Mouse (Mus musculus): ENCODE data around the gene Lman1l.

The Lman1l gene

DNA sequence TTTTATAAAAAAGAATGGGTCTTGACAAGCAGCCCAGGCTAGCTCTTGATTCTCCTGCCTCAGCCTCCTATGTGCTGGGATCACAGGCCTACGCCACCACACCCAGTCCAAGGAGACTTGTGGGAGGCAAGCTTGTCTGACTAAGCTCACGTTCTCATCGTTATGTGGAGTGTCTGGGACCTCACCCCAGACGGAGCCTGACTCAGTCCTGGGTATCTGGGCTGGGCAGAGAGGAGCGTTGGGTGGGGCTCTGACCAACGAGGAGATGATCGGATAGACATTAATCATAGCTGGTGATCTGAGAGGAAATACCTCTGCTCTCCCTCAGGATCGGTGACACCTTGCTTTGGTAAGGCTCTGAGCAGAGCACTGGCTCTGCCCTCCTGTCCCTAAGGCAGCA is 1.7 kb downstream of the Lman1l start:
- no peak for DNase-seq (ENCODE audit: low read depth, low spot score)

DNA sequence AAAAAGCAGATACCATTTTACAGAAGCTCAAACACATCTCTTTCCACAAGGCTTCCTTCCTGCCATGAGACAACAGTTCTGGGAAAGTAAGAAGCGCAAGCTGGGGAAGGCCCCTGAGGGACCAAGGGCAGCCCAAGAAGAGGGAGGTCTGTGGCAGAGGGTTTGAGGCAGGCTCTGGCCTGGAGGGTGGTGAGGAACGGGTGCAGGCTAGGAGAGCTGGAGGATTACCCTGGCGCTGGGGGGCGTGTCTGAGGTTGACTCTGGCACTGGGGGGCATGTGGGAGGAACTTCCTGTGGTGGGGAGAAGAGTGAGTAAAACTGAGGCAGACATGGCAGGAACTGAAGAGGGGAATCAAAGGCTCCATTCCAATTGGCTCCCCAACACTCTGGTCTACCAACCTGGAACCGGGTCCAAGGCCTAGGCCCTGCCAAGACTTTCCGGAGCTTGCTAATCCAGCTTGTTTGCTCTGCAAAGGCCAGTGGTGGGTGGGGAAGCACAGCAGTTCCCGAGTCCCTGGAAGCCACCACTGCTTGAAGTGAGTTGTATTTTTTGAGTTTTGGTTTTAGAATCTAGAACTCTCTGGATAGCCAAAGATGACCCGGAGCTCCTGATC is 2.9 kb downstream of the Lman1l start:
- DNase-seq (ENCODE audit: low read depth, low spot score), result no peak

DNA sequence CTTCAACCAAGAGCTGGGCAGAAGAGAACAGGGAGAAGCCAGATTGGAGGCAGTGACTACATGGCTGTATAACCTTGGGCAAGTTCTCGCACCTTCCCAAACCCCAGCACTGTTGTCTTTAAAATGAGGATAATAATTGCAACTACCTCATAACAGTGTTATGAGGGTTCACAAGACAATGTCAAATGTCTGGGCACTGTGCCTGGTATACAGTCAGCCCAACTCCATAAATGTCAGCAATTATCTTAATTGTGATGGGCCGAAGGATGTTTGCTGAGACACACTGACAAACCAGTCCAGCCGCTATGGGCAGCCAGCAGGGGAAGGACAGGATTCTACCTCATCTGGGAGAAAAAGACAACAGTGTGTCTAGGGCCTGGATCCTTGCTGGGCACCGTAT is 5.8 kb downstream of the Lman1l start:
- DNase-seq (ENCODE audit: low read depth, low spot score), result no peak

DNA sequence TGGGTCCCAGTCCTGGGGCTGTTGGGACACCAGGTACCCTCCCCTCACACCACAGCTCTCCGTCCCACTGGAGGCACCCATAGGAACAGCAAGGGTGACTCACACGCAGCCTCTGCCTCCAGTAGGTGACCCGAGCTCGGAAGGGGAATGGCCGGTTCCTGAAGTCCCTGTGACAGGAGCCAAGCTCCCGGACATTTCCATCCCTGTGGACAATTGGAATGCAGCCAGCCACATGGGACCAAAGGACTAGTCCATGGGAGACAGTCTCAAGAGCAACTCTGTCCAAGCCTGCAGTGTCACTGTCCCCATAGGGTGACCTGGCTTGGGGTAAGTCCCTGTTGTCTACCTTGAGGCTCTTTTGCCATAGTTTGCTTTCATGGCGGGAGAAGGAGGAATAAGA is 6.6 kb downstream of the Lman1l start:
- DNase-seq (ENCODE audit: low read depth, low spot score), result no peak

DNA sequence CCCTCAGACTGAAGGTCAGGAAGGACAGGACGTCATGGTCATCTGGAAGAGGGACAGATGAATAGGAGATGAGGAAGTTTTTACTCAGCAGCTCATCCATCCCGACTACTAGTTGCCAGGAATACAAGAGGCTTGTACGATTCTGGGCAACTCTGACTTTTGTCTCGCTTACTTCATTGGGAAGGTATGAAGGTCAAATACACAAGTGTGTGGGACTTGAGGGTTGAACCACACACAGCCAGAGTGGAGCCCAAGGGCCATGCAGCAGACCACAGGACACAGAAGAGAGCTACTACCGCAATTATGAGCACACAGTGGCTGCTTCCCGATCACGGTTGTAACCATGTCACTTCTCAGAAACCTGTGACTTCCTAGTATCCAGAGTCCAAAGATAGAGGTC is 8.0 kb downstream of the Lman1l start:
- DNase-seq (ENCODE audit: low read depth, low spot score), result no peak

DNA sequence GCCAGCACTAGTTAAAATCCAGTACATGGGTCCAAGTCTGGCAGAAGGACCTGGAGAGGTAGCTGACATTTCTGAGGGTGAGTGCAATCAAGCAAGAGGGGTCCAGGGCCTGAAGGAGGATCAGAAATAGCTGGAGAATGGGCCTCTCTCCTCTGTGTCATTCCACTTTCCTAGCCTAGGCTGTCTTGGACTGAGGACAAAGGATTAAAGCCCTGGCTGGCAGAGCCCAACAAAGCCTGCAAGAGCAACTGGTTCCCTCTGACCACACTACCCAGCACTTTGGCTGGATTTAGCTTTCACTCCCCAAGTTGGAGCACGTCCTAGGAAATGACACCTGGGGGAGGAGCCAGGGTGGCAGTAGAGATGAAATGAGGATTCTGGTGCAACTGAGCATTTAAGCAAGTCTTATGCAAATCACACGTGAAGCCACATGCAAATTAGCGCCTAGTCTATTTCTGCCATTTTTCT is 10.2 kb downstream of the Lman1l start:
- no peak for DNase-seq (ENCODE audit: low read depth, low spot score)

DNA sequence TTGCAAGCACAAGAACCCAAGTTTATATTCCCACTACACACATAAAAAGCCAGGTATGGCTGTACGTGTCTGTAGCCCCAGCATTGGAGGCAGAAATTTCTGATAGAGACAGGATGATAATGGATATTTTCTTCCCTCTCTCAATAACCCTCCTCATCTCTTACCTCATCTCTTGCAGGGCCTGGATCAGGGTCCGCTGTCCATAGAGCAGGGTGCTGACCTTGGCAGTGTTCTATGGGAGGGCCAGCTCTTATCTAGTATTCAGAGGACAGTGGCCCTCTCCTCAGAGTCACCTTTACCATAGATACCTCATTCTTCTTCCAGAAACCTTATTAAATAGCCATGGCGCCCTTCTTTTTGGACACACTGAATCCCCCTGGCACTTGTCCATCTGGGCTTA is 10.8 kb downstream of the Lman1l start:
- DNase-seq (ENCODE audit: low read depth, low spot score), result no peak

DNA sequence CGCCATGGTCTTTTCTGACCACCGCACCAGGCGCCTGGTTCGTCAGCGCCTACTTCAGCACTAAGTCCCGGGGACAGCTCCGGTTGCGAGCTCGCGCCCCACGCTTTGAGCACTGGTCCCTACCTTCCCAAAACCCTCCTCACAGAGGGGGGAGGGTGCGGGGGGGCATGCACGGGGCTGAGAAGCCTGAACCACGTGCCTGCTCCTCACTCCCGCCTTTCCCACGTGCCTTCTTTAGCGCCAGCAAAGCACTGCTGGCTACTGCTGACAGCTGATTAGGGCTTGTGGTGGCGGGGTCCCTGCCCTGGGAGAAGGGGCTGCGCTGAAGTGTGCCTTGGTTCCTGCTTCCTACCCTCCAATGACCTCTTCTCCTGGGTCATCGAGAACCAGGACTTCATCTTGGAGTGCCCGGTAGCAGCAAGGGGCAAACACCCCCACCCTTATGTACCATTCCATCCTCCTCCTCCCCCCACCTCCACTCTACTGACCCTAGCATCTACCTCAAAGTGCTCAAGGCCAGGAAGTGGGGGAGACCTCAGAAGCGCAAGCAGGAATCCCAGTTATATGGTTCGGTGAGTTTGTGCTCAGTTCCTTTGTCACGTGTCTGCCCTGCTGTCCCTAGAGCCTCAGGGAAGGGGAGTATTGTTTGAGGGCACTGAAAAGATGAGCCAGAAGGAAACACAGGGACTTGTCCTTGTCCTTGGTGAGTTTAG is 14.3 kb downstream of the Lman1l start, which contains the start of gene Cplx3:
Gene Cplx3, minus strand, starts transcription at position 143 of the 713 bp plus-strand sequence.
- DNase-seq (ENCODE audit: low read depth, low spot score), result peak; percentile 52

DNA sequence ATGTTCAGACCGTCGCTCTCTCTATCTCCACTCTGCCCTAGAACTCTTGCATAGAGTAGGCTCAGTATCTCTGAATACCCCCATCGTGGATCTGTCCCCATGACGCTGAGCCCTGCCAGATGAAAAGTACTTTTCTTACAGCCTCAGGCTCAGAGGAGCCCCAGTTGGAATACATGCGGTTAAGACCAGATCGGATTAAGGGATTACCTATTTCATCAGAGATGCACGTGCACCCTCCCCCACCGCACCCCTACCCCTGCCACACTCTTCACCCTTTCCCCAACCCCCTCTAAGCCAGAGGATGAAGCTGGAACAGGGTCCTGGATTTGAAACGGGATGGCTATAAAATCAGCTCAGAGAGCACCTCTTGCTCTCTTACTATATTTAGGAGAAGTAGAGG is 15.1 kb downstream of the Lman1l start:
- DNase-seq (ENCODE audit: low read depth, low spot score), result no peak

DNA sequence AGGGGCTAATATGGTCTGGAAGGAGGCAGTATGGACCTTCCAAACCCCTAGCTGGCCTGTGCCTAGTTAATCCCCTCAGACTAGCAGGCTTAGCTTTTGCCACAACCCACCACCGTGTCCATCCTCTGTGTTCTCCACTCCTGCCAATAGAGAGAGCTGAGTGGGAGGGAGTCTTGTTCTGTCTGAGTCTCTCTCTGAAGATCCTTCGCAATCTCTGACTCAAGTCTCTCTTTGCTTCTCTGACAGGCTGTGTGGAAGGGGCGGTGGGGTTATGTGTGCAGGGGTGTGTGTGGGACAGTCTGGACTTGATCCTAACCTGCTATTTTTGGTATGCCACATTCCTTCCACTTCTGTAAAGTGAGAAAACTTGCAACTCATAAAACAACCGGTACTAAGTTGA is 15.7 kb downstream of the Lman1l start:
- no peak for DNase-seq (ENCODE audit: low read depth, low spot score)

DNA sequence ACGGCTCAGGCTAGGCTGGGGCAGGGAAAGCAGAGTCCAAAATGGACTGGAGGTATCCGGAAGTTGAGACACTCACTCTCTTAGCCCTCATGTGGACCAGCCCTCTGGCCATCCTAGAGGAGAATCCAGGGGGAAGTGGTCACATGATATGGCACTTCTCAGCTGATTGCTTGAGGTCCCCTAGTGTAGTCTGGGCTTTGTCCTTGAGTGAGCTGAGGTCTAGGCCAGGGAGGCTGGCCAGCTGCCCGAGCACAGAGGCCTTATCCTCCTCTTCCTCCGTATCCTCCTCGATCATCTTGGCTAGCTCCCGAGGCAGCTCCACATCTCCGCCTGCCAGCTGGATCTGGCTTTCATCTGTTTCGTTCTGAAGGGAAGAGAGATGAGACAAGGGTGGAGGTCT is 18.5 kb downstream of the Lman1l start:
- no peak for DNase-seq (ENCODE audit: low read depth, low spot score)

DNA sequence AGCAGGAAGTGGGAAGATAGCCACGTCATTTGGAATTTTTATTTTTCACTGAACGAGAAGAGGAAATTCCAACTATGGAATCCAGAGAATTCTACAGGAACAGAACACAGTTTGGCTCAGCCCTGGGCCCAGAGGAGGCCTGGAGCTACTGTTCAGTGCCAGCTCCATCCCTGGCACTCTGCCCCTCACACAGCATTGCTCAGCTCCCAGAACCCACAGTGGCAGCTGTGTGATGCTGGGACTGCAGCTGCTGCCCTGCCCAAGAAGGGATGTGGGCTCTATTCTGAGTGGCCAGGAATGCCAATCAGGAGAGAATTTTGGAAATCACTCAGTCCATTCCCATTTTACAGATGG is 19.2 kb downstream of the Lman1l start:
- DNase-seq (ENCODE audit: low read depth, low spot score), result no peak

DNA sequence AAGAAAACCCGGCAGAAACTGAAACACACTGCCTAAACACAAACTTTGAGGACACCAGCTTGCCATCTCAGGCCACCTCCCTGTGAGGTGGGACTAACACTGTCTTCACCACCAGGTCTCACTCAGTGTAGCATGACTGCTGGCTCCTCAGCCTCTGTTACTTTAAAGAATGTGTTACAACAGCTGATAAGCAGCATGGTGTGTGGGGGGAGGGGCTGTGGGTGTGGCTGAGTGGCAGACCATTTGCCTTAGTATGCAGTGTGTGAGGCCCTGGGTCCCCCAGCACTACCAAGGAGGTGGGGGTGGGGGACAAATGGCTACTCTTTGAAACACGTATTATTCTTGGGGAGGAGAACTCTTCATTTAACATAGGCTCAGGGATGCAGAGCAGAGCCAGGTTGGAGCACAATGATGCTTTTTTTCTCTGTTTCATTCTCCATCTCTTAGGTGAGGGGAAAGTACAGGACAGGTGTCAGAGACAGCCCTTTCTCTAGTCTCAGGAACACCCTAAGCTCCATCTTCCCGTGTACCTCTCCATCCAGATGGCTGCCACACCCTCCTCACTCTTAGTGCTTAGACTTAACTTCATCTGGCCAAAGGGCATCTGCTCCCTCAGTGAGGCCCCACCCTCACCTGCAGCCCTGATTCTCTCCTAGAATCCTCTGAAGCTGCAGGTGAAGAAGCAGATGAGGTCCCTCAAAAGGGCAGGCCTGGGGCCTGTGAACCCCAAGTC is 19.8 kb downstream of the Lman1l start:
- peak; percentile 40 for DNase-seq (ENCODE audit: low read depth, low spot score)

DNA sequence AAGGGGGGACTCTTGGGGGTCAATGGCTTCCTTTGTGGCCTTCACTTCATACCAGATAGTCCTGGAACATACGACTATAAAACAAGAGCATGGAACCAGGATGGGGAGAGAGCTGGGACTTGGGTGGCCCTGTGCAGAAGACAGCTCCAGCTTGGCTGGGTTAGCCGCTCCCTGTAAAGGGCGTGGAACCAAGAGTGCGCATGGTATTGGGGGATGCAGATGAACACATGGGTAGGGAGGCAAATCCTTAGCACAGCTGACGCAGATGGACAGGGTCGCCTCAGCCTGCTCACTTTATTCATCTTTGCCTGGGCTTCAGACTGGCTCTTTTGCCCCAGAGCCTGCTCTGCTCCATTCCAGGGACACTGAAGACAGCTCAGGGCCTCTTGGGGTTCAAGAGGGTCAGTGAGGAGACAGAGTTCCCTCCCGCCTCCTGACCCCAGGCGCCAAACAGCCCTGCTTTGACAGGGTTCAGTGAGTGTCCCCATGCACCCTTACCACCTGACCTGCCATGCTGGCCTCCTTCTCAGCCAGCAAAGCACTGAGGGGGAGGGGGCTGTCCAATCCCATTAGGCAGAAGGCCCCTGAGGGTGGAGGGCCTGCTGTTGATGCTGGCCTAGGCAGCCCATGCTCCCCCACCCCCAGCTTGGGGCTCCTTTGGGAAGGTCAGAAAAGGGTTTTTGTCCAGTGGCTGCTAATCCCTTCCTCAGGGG is 21.6 kb downstream of the Lman1l start:
- DNase-seq (ENCODE audit: low read depth, low spot score), result no peak

DNA sequence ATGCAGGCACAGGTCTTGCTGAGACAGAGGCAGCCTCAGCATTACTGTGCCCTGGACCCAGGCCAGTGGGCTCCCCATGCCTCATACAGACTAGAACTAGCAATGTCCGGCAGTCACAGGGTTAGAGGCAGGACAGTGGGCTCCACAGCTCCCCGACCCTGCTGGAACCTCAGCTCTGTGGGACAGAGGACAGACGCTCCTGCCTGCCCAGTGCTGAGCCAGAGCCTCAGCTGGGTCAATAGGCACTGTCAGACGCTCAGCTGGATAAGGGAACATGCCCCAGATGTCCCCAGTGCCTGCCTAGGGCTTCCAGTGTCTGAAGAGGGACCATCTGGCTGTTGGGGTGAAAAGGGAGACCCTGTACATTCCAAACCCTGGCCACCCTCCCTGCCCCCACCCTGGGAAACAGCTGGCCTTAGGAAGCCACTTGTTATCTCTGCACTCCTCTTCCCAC is 22.6 kb downstream of the Lman1l start:
- no peak for DNase-seq (ENCODE audit: low read depth, low spot score)

DNA sequence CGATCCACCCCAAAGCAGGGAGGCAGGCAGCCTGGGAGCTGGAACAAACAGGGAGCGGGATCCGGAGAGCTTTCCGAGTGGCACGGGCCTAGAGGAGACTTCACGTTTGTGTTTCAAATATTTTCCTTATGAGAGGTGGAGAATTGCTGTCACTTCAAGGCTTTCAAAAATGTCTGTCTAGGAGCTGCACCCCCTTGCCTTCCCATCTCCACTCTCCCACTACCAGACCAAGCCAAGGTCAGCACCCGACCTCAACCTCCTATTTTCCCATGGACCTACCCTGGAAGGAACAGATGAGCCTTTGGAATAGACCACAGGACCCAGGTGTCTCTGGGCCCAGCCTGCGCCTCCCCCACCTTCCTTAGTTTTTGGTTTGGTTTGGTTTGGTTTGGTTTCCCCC is 23.3 kb downstream of the Lman1l start:
- DNase-seq (ENCODE audit: low read depth, low spot score), result no peak

DNA sequence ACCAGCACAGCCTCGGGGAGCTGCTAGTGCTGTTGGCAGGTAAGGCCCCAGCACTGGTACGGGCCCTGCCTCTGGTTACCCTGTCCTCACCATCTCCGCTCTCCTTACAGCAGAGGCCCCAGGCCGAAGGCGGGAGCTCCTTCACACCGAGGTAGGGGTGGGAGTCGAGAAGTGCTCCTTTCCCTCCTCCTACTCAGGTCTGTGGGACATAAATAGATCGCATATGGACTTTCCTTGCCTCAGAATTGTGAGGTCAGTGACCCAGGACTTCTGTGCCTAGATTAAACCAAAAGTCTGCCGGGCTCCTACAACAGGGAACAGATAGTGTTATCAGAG is 26.4 kb downstream of the Lman1l start:
- no peak for DNase-seq (ENCODE audit: low read depth, low spot score)

DNA sequence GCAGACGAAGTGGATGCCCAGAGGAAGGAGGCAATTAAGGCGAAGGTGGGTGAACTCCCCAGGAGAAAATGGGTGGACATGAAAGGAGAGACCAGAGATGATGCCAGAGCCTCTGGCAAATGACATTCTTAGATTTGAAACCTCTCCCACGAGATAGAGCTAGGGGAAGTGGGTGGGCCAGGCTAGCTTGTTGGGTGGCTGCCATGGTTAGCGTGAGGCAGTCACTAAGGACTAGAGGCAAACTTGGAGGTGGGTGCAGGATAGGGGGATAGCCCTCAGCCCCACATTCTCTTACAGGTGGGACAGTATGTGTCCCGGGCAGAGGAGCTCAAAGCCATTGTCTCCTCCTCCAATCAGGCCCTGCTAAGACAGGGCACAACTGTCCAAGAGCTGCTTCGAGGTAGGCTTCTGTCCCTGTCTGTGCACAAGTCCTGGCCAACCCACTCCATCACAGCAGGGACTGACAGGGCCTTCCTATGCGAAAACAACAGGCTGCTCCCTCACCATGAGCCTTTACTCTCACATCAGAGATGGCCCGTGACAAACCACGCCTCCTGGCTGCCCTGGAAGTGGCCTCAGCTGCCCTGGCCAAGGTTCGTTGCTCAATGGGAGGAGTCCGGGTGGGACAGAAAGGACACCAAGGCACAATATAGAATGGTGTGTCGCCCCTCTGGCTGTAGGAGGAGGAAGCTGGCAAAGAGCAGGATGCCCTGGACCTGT is 27.0 kb downstream of the Lman1l start:
- no peak for DNase-seq (ENCODE audit: low read depth, low spot score)

DNA sequence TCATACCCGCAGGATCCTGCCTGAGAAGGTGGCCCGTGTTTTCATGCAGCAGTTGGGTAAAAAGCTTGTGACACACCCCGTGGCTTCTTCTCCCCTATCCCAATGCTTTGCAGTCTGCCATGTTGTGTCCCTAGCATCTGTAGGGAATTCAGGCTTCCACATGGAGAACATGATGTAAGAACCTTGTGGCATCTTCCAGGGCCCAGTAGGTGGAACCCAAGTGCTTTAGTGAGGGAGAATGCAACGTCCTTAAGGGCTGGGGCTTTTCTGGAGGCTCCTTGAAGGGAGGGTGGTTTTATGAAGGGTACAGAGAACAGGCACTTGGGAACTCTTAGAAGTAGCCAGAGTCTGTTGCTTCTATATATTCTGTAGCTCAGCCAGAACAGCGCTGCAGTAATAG is 29.8 kb downstream of the Lman1l start:
- DNase-seq (ENCODE audit: low read depth, low spot score), result peak; percentile 50

DNA sequence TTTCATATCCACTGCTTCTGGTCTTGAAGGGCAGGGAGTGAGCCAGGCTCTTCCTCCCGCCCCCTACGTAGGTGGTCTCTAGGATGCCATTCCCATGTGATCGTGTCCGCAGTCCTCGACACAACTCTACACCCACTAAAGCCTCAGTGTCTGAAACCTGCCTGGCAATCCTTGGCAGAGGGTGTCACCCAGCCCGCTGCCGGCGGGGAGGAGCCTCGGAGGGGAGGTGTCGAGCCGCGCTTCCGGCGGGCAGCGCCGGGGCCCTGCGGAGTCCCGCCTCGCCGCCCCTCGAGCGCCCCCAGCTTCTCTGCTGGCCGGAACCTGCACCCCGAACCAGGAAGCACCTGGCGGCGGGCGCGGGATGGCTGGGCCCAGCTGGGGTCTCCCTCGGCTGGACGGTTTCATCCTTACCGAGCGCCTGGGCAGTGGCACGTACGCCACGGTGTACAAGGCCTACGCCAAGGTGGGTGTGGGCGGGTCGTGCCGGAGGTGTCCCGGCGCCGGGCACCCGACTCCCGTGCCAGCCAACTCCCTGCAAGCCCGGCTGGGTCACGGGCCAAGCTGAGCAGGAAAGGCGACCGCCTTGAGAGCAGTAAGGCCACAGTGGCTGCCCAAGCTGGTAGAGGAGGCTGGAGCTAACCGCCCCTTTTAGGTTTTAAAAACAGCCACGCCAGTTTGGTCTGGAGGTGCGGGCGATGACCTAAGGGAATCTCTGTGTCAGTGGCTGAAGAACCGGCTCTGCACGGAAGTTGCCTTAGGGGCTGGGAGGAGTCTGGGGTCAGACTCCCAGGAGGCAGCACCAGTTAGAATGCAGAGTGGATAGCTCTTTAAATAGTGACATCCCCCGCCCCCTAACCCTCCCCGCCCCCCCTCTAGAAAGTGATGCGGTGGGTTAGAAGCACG is 31.1 kb downstream of the Lman1l start, which contains the start of gene Ulk3:
Gene Ulk3, plus strand, starts transcription at position 229 of the 903 bp plus-strand sequence.
- peak; percentile 84 for DNase-seq (ENCODE audit: low read depth, low spot score)
